Mouse (Mus musculus) gastrocnemius, adult 8-10 months (tissue): ENCODE results near the gene Stk31. TPM values are rescaled to one million over a fixed set of nuclear protein-coding genes. Genes with fewer than 3 reads are reported as not detected.
A peak's percentile ranks its signal among the peaks of the same experiment; 100 is the strongest.
"Not testable (repeated sequence)": the region's sequence is repeated elsewhere in the genome, so short reads cannot be mapped to it uniquely, and the experiment has no call there.

Experiments used
- DNase-seq, 2 experiments: peaks; one replicate each; pipeline ENCODE4 v3.0.0; 2022; ENCODE audit warnings: low spot score in 2 of 2
- total RNA-seq, 4 experiments: library from RNA; stranded (reverse); gene quantifications; 2 replicates each; pipeline ENCODE4 v1.2.4; 2022

Gene Stk31
- under 1 TPM in 1 of 4 experiments, not detected in 3; 0.16 TPM for total RNA-seq

GRCm38 (mm10) chr6:49395316-49395715 lies at the start of gene Stk31:
Stk31 (plus strand) TSS chr6:49395604.
- peak in 1 of 2 experiments; percentile 4 for DNase-seq

- no peak for DNase-seq
Measured at GRCm38 (mm10) chr6:49349826-49350225, 45.6 kb upstream of the Stk31 start.

- no peak for DNase-seq
Measured at GRCm38 (mm10) chr6:49354613-49355012, 40.8 kb upstream of the Stk31 start.

- DNase-seq = no peak
Measured at GRCm38 (mm10) chr6:49355171-49355570, 40.2 kb upstream of the Stk31 start.

- DNase-seq = no peak
Measured at GRCm38 (mm10) chr6:49360420-49360819, 35.0 kb upstream of the Stk31 start.

GRCm38 (mm10) chr6:49367159-49368054 lies 28.0 kb upstream of the Stk31 start, which contains the start of gene Fam221a:
Fam221a (plus strand) TSS chr6:49367739.
- peak; percentile 59 to 78 for DNase-seq

- no peak for DNase-seq
Measured at GRCm38 (mm10) chr6:49368212-49368611, 27.2 kb upstream of the Stk31 start.

GRCm38 (mm10) chr6:49372705-49373104 lies 22.7 kb upstream of the Stk31 start:
- no peak for DNase-seq

- DNase-seq = no peak
Measured at GRCm38 (mm10) chr6:49373943-49374342, 21.5 kb upstream of the Stk31 start.

- no peak for DNase-seq
Measured at GRCm38 (mm10) chr6:49378328-49378727, 17.1 kb upstream of the Stk31 start.

GRCm38 (mm10) chr6:49394276-49394675 lies 1.1 kb upstream of the Stk31 start:
- DNase-seq = no peak

GRCm38 (mm10) chr6:49397466-49397865 lies 2.1 kb downstream of the Stk31 start:
- no peak for DNase-seq

- no peak for DNase-seq
Measured at GRCm38 (mm10) chr6:49398365-49398764, 3.0 kb downstream of the Stk31 start.

GRCm38 (mm10) chr6:49410830-49411229 lies 15.4 kb downstream of the Stk31 start:
- no peak for DNase-seq

- DNase-seq = not testable (repeated sequence)
Measured at GRCm38 (mm10) chr6:49412967-49413366, 17.6 kb downstream of the Stk31 start.

GRCm38 (mm10) chr6:49415971-49416370 lies 20.6 kb downstream of the Stk31 start:
- no peak for DNase-seq

- no peak for DNase-seq
Measured at GRCm38 (mm10) chr6:49437306-49437705, 41.9 kb downstream of the Stk31 start.

- no peak for DNase-seq
Measured at GRCm38 (mm10) chr6:49458112-49458511, 62.7 kb downstream of the Stk31 start.

GRCm38 (mm10) chr6:49483205-49483604 lies 87.8 kb downstream of the Stk31 start:
- no peak for DNase-seq

- no peak for DNase-seq
Measured at GRCm38 (mm10) chr6:49491526-49491925, 96.1 kb downstream of the Stk31 start.

GRCm38 (mm10) chr6:49519053-49519452 lies 123.6 kb downstream of the Stk31 start:
- peak; percentile 10 to 13 for DNase-seq
